Mouse (Mus musculus): ENCODE data around the gene Lonrf3.

DNA sequence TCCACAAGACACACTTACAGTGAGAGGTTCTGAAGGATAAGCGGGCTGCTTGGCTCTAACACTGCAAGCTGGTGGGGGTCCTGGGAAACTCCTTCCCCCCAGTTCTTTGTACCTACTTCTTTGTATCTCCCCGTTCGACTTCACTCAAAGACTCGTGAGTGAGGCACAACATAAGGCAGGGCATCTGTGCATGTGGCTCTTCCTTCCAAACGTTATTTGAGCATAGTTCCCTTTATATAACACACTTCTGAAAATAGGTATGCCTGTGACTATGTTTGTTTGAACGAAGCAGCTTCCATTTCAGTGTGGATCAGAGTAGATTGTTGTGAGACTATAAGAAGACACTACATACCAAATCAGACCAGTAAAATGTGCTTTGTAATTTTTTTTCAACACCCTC is 64.5 kb downstream of the Lonrf3 start:
- TF ChIP-seq POLR2A (IDR thresholded peaks at IDR 0.05; ENCODE audit: control insufficient read depth, low read depth, low read length) = no peak
- no peak for TF ChIP-seq CTCF (IDR thresholded peaks at IDR 0.05; ENCODE audit: control insufficient read depth, insufficient read depth, insufficient replicate concordance, low read depth, low read length)

All from testis, adult 2 months (tissue).